Mouse (Mus musculus) hindlimb bud, embryonic 11.5 days (tissue): ENCODE results near the gene Prm3.

Source experiments
- DNase-seq: peaks from one replicate; pipeline ENCODE4 v3.0.0-alpha.2; 2012; ENCODE audit warnings: low read depth, low spot score; ENCODE audit errors: extremely low spot score

Prm3 gene

DNA sequence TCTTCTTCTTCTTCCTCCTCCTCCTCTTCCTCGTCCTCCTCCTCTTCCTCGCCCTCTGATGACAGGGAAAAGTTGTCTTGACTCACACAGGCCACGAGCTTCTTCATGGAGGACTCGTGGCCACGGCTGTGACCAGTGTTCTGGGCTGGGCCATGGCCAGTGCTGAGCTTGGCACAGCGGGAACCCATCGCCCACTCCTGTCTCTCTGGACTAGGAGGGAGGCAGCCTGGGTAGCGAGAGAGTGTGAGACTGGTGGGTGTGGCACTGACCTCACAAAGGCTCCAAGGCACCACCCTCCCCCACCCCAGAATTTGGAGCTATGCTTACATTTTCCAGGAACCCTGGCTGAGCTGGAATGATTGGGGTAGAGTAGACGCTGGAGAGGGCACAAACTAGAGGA, at the start of gene Prm3:
Gene Prm3 (minus strand): TSS at position 213 of the 400 bp plus-strand sequence.
- no peak for DNase-seq

DNA sequence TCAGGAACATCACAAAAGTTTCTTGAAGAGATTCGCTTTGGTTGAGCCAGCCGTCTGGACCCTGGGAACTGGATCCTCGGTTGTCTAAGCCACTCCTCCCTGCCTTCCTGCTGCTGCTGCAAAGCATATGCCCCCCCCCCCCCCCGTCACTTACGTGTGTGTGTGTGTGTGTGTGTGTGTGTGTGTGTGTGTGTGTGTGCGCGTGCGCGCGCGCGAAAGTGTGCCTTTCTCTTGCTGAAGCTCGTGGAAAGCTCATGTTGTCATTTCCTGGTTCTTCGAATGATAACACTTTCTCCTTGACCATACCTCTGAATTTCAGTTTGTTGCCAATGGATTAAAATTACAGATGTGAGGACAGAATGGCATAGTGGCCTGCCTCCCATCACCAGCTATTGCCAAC, 49.3 kb upstream of the Prm3 start:
- no peak for DNase-seq

DNA sequence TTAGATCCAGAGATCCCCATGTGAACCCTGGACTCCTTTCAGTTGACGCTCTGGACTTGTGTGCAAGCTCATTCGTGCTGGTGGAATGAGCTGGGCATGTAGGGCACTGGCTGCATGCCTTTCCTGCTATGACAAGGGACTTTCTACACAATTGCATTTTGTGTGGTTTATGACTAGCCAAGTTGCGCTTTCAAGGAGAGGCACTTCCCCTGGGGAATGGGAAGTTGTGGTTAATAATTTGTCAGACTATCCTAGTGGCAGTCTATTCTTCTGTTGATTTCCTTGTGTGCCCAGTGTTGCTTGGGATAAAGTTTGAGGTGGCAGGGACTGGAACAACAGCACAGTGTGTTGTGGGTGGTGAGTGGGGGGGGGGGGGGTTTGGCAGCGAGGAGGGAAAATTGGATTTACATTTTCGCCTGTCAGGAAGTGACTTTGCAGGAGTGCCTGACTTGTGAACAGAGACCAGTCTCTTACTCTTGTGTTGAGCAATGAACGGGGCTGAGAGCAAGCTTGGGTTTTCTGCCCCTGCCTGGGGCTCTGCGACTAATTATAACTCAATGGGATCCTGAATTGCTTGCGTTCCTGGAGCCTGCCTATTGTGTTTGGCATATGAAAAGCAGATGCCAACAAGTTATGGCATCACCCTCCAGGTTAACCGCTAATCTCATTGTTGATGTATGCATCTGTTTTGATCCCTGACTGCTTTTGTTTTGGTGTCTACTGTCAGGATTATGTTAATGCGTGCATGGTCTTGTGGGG, 48.0 kb upstream of the Prm3 start:
- DNase-seq: no peak

GRCm38 (mm10) chr16:10837903-10838302, 47.2 kb upstream of the Prm3 start:
- DNase-seq: no peak

DNA sequence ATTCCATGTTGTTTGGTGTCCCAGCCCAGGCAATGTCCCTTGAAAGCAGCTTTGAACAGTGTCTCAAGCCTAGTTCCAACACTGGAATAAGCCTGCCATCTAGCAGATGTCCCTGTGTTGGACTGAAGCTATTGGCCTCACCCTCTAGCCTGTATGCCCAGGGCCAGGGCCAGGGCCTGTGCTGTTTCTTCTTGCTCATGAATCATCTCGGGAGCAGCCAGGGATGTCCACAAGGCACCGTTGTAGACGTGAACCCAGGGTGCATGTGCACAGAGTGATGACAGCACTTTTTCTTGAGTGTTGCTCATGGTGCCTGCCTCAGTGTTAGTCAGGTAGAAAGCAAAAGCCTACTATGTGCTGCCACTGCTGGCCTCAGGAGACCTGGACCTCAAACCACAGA, 46.5 kb upstream of the Prm3 start:
- no peak for DNase-seq

DNA sequence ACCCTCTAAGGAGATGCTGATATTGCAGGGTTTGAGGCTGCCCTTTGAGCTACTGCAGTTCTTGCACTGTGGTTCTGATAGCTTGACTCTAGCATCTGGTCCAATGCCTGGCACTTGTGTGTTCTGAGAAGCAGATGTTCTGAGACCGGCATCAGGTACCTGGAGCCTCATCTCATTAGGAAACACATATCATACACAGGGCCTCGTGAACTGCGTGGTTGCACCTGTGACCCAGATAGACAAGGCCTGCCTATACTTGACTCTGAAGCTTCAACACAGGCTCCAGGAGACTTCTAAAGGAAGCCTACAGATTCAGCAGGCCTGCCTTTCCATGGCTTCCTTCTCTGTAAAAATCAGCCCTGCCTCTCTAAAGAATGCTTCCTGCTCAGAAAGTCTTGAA, 45.7 kb upstream of the Prm3 start:
- DNase-seq: no peak

DNA sequence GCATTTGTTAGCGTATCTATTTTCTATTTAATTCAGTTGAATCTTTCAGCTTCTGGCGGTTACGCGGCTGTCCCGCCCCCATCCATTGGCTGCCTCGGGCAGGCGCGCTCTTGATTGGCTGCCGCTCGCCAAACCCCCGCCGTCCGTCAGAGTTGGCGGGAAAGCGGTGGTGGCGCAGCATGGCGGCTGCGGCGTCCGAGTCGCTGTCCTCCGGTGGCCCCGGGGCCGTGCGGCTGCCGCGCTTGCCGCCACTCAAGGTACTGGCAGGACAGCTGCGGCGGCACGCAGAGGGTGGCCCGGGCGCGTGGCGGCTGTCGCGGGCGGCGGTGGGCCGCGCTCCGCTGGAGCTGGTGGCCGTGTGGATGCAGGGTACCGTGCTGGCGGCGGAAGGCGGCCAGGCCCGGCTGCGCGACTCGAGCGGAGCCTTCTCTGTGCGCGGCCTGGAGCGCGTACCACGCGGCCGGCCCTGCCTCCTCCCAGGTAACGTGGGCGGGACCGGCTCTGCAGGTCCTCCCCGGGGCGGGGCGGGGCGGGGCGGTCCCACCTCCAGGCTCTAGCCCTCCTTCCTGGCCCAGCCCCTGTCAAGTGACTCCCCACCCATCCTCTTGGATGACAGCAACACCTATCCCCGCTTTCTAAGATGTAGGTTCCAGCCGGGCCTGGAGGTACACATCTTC, 44.3 kb upstream of the Prm3 start, which contains the start of gene Rmi2:
Gene Rmi2 (plus strand): TSS at position 149 of the 677 bp plus-strand sequence.
- no peak for DNase-seq

- no peak for DNase-seq
Observed at GRCm38 (mm10) chr16:10834542-10834910, 43.8 kb upstream of the Prm3 start.

GRCm38 (mm10) chr16:10828461-10828805, 37.7 kb upstream of the Prm3 start:
- DNase-seq: no peak

- DNase-seq: no peak
Observed at GRCm38 (mm10) chr16:10827766-10828460, 37.2 kb upstream of the Prm3 start.

- DNase-seq: no peak
Observed at GRCm38 (mm10) chr16:10827269-10827668, 36.6 kb upstream of the Prm3 start.

DNA sequence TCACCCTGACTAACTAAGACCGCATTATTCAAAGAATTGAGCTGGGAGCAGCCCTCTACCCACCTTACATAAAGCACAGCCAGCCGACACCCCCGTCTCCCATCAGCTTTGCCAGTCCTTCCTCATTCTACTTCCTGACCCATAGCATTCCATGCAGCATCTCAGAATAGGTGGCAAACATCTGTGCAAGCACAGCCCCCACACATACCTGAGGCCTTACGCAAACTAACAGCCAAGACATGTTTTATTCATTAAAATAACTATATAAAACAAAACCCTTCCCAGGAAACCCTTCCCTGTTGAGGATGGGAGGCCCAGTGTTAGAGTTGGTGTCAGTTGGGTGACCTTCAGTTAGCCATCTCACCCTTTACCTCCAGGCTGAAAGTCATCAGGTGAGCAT, 35.1 kb upstream of the Prm3 start:
- DNase-seq: no peak

GRCm38 (mm10) chr16:10824536-10824935, 33.8 kb upstream of the Prm3 start:
- no peak for DNase-seq

GRCm38 (mm10) chr16:10821387-10821786, 30.7 kb upstream of the Prm3 start:
- no peak for DNase-seq

- no peak for DNase-seq
Observed at GRCm38 (mm10) chr16:10819966-10820365, 29.3 kb upstream of the Prm3 start.

DNA sequence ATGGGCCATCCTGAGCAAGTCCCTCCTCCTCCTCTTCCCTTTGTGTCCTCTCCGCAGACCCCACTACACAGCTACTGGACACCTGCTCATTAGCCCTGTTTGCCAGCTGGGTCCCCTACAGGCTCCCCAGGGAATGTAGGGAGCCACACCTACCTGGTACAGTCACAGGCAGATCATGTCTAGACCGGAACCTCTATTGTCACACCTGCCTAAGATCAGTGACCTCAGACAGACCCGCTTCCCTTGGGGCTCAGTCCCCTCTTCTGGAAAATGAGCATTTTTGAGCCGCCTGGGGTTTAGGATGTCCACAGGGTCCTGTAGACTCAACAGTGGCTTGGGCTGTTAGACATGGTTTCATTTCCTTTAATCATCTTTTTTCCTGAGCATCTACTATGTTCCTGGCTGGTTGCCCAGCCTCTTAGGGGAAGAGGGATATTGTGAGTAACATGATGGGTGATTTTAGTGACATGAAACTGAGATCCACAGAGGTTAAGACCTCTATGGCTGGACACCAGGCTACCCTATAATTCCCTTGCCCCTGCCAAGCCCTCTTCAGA, 27.9 kb upstream of the Prm3 start:
- no peak for DNase-seq

DNA sequence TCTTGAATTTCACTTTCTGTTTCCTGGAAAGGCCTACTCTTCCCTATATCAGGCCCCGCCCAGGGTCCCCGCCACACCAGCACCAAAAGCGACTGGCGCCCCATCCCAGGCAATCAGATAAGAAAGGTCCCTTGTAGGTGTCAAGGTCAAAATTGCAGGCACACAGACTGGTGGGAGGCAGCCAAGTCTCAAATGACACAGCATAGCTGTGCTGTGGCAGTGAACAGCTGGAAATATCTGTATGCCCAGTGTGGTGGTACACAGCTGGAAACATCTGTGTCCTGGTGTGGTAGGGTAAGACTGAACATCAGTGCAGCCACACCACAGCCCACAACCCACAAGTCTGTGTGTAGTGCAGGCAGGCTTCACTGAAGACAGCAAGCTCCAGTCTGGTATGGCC, 24.1 kb upstream of the Prm3 start:
- DNase-seq: no peak

DNA sequence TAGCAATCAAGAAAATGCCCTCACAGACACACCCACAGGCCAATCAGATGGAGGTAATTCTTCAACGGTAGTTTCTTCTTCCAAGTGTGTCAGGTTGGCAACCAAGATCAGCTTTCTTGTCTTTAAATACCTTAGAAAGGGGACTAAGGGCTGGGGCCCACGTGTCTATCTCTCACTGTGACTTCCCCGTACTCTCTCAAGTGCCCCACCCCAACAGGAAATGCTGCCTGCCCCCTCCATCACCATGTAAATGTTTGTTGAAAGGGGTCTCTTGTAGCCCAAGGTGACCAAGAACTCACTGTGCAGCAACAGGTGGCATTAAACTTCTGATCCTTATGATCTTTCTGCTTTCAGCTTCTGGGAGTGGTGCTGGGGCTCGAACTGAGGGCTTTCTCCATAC, 23.0 kb upstream of the Prm3 start:
- no peak for DNase-seq

GRCm38 (mm10) chr16:10812865-10813371, 22.2 kb upstream of the Prm3 start, which contains the start of gene Gm11172:
Gene Gm11172, plus strand, starts transcription at chr16:10812915.
- no peak for DNase-seq

DNA sequence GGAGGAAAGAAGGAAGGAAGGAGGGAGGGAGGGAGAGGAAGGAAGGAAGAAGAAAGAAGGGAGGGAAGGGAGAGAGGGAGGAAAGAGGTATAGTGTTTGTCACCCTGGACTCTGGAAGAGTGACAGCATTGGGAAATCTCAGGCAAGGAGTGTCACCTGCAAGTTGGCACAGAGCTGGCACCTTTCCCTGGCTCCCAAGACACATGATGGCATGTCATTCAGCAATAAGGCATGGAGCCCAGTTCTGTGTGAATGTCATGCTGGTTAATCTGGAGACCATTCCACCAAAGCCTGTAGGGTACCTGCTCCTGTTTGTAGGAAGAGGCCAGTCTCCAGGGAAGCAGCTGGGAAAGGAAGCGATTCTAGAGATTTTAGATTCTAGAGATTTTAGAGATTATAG, 19.7 kb upstream of the Prm3 start:
- no peak for DNase-seq

- DNase-seq: no peak
Observed at GRCm38 (mm10) chr16:10805789-10806527, 15.2 kb upstream of the Prm3 start, which contains the start of gene Prm1. Gene Prm1, minus strand, starts transcription at chr16:10805839.
